7 mouse cellular contexts compared by ENCODE assay signal in genomic region chr10:4404895-4405491, GRCm38 (mm10). TPM values are rescaled to one million over a fixed set of nuclear protein-coding genes. Genes with fewer than 3 reads are reported as not detected.
DNase-seq lines count a peak whose midpoint lies in the region; ATAC-seq lines count a peak whose summit lies in the region.

No protein-coding gene starts in this region.

- no peak overlapping the region for H3K4me3 ChIP-seq in hindbrain, embryonic 11.5 days (ENCODE audit: low read depth, low read length)
- no peak overlapping the region for H3K4me3 ChIP-seq in liver, embryonic 11.5 days (ENCODE audit: low read depth, low read length)
- no peak overlapping the region for H3K4me3 ChIP-seq in neural tube, embryonic 14.5 days (ENCODE audit: low read depth, low read length)

- H3K36me3 ChIP-seq in hindbrain, embryonic 11.5 days (ENCODE audit: control insufficient read depth, insufficient read depth, low read length), result no peaks in the 10 kb centered on the region
- peaks cover 24% of the 10 kb centered on the region for H3K36me3 ChIP-seq in liver, embryonic 11.5 days (ENCODE audit: control insufficient read depth, insufficient read depth, low read length)
- H3K36me3 ChIP-seq in neural tube, embryonic 14.5 days (ENCODE audit: control insufficient read depth, insufficient read depth, low read length), result peaks cover 17% of the 10 kb centered on the region

- no peak overlapping the region for H3K4me2 ChIP-seq in hindbrain, embryonic 11.5 days (replicated peaks; ENCODE audit: low read depth, low read length)
- no peak overlapping the region for H3K4me2 ChIP-seq in liver, embryonic 11.5 days
- no peak overlapping the region for H3K4me2 ChIP-seq in neural tube, embryonic 14.5 days (ENCODE audit: low read depth, low read length)

- no peaks in the 10 kb centered on the region for H3K9me3 ChIP-seq in hindbrain, embryonic 11.5 days (ENCODE audit: control insufficient read depth, low read length)
- H3K9me3 ChIP-seq in liver, embryonic 11.5 days (ENCODE audit: control insufficient read depth, low read length), result no peaks in the 10 kb centered on the region
- H3K9me3 ChIP-seq in neural tube, embryonic 14.5 days (ENCODE audit: control insufficient read depth, low read length), result no peaks in the 10 kb centered on the region

- WGBS in hindbrain, embryonic 11.5 days, result 65% methylated on average over 5 of the region's 5 CpGs
- 60% methylated on average over 5 of the region's 5 CpGs for WGBS in liver, embryonic 11.5 days
- WGBS in neural tube, embryonic 14.5 days, result 60% methylated on average over 5 of the region's 5 CpGs

- peak; percentile 59; the same call in 1 of the 2 replicates for ATAC-seq in hindbrain, embryonic 11.5 days (ENCODE audit: low FRiP score)
- ATAC-seq in liver, embryonic 11.5 days (replicated peaks; ENCODE audit: low FRiP score), result peak; percentile 19; the same call in 1 of the 2 replicates
- peak; percentile 57 for ATAC-seq in neural tube, embryonic 14.5 days (ENCODE audit: low read depth)

- no peaks in the 10 kb centered on the region for H3K4me1 ChIP-seq in hindbrain, embryonic 11.5 days (replicated peaks; ENCODE audit: control insufficient read depth, insufficient read depth, low read length)
- H3K4me1 ChIP-seq in liver, embryonic 11.5 days (replicated peaks; ENCODE audit: control insufficient read depth, insufficient read depth, low read length), result peaks cover 6% of the 10 kb centered on the region
- H3K4me1 ChIP-seq in neural tube, embryonic 14.5 days (ENCODE audit: control insufficient read depth, insufficient read depth, low read length), result no peaks in the 10 kb centered on the region; the same call in 1 of the 2 replicates

- no peak overlapping the region for H3K27ac ChIP-seq in hindbrain, embryonic 11.5 days (ENCODE audit: low read depth, low read length)
- no peak overlapping the region for H3K27ac ChIP-seq in liver, embryonic 11.5 days (ENCODE audit: low read depth, low read length)
- H3K27ac ChIP-seq in neural tube, embryonic 14.5 days (ENCODE audit: low read depth, low read length), result no peak overlapping the region

- no peaks in the 10 kb centered on the region for H3K27me3 ChIP-seq in hindbrain, embryonic 11.5 days (ENCODE audit: control insufficient read depth, insufficient read depth, low read length)
- H3K27me3 ChIP-seq in liver, embryonic 11.5 days (replicated peaks; ENCODE audit: control insufficient read depth, insufficient read depth, low read length), result no peaks in the 10 kb centered on the region
- no peaks in the 10 kb centered on the region for H3K27me3 ChIP-seq in neural tube, embryonic 14.5 days (ENCODE audit: control insufficient read depth, insufficient read depth, low read length)

- no peak overlapping the region for H3K9ac ChIP-seq in hindbrain, embryonic 11.5 days (ENCODE audit: low read depth, low read length)
- H3K9ac ChIP-seq in liver, embryonic 11.5 days (ENCODE audit: low read depth, low read length), result no peak overlapping the region
- H3K9ac ChIP-seq in neural tube, embryonic 14.5 days (replicated peaks; ENCODE audit: low read depth, low read length), result no peak overlapping the region

- peak; percentile 50 for DNase-seq in ovary, postnatal 14 days (ENCODE audit: low spot score)
- DNase-seq in ovary, adult 18-20 months (ENCODE audit: low spot score), result no peak
- DNase-seq in R1 (ENCODE audit: low read depth, low spot score), result peak; percentile 77
- DNase-seq in embryo, embryonic 9.5 days (ENCODE audit: extremely low spot score), result peak; percentile 48
- DNase-seq in hindbrain, embryonic 11.5 days (ENCODE audit: low spot score), result peak; percentile 78
- no peak for DNase-seq in liver, embryonic 11.5 days (ENCODE audit: low spot score)

RNA-seq across cellular contexts. Expression of gene Zbtb2, which starts 17.1 kb away (rescaled TPM):
- polyA plus RNA-seq in hindbrain, embryonic 11.5 days (2014; fragmentation: Nextera tagmentation; extraction: Ambion mirVana), result 20.2 and 23.1 TPM in 2 replicates
- polyA plus RNA-seq in liver, embryonic 11.5 days (2014; fragmentation: Nextera tagmentation; extraction: Ambion mirVana), result 11.7 and 12.3 TPM in 2 replicates
- 12.9 and 17.9 TPM in 2 replicates for polyA plus RNA-seq in neural tube, embryonic 14.5 days (2014; fragmentation: Nextera tagmentation; extraction: Ambion mirVana)

RNA-seq across cellular contexts. Expression of gene Rmnd1, which starts 27.2 kb away (rescaled TPM):
- polyA plus RNA-seq in hindbrain, embryonic 11.5 days (2014; fragmentation: Nextera tagmentation; extraction: Ambion mirVana), result 49.0 and 51.9 TPM in 2 replicates
- polyA plus RNA-seq in liver, embryonic 11.5 days (2014; fragmentation: Nextera tagmentation; extraction: Ambion mirVana), result 56.2 and 60.3 TPM in 2 replicates
- 52.1 and 54.2 TPM in 2 replicates for polyA plus RNA-seq in neural tube, embryonic 14.5 days (2014; fragmentation: Nextera tagmentation; extraction: Ambion mirVana)

RNA-seq across cellular contexts. Expression of gene Armt1, which starts 27.3 kb away (rescaled TPM):
- 27.6 and 27.7 TPM in 2 replicates for polyA plus RNA-seq in hindbrain, embryonic 11.5 days (2014; fragmentation: Nextera tagmentation; extraction: Ambion mirVana)
- 30.1 and 33.4 TPM in 2 replicates for polyA plus RNA-seq in liver, embryonic 11.5 days (2014; fragmentation: Nextera tagmentation; extraction: Ambion mirVana)
- polyA plus RNA-seq in neural tube, embryonic 14.5 days (2014; fragmentation: Nextera tagmentation; extraction: Ambion mirVana), result 10.6 and 16.7 TPM in 2 replicates

Comparison
In these comparisons a context has a peak if more than half of its experiments do, and no peak if none do; other contexts are left out.
1. DNase-seq: peak in ovary, postnatal 14 days (single experiment), R1 (single experiment), embryo, embryonic 9.5 days (single experiment) and hindbrain, embryonic 11.5 days (single experiment); none in ovary, adult 18-20 months (single experiment) and liver, embryonic 11.5 days (single experiment).
2. Peak in every context shown above with its lines, with median percentiles within 50 percentile points of each other: ATAC-seq.